Comparison of ENCODE assay signal across 19 mouse cellular contexts in genomic region chr10:41926726-41927125, GRCm38 (mm10).
A peak's percentile ranks its signal among the peaks of the same experiment; 100 is the strongest.
DNase-seq lines count a peak whose midpoint lies in the region; ATAC-seq and TF ChIP-seq lines count a peak whose summit lies in the region.
"Had no signal": no experiment of that assay in that cellular context is flagged by ENCODE, and none has a peak within 500 bp of the region (broad histone marks: within the 10 kb centered on the region; RNA-seq: fewer than 3 reads in every experiment).

No protein-coding gene starts in this region.

- WGBS in forebrain, embryonic 10.5 days, result 87% methylated on average over 14 of the region's 14 CpGs
- 75% methylated on average over 14 of the region's 14 CpGs for WGBS in forebrain, embryonic 13.5 days
- 50% methylated on average over 14 of the region's 14 CpGs for WGBS in hindbrain, postnatal 0 days

- 0 out of 2 replicates have a peak overlapping the region, but pooled peaks have one; percentile 26 for H3K27ac ChIP-seq in forebrain, embryonic 10.5 days
- no peak overlapping the region for H3K27ac ChIP-seq in forebrain, embryonic 13.5 days
- peak overlapping the region; percentile 36 for H3K27ac ChIP-seq in layer of hippocampus, adult 2 months
- peak overlapping the region; percentile 58 for H3K27ac ChIP-seq in hindbrain, postnatal 0 days
- H3K27ac ChIP-seq: embryonic facial prominence, embryonic 12.5 days; heart, embryonic 15.5 days had no signal

- no peaks in the 10 kb centered on the region for H3K36me3 ChIP-seq in forebrain, embryonic 10.5 days (replicated peaks)
- no peaks in the 10 kb centered on the region for H3K36me3 ChIP-seq in forebrain, embryonic 13.5 days (ENCODE audit: poor library complexity, severe bottlenecking)
- no peaks in the 10 kb centered on the region; the same call in 1 of the 2 replicates for H3K36me3 ChIP-seq in hindbrain, postnatal 0 days (ENCODE audit: insufficient read depth, low read length)
- H3K36me3 ChIP-seq: embryonic facial prominence, embryonic 12.5 days; heart, embryonic 15.5 days had no signal

- no peaks in the 10 kb centered on the region for H3K27me3 ChIP-seq in forebrain, embryonic 10.5 days (ENCODE audit: poor library complexity, severe bottlenecking)
- no peaks in the 10 kb centered on the region for H3K27me3 ChIP-seq in forebrain, embryonic 13.5 days
- H3K27me3 ChIP-seq in hindbrain, postnatal 0 days (ENCODE audit: insufficient read depth, low read length), result no peaks in the 10 kb centered on the region
- H3K27me3 ChIP-seq: embryonic facial prominence, embryonic 12.5 days; heart, embryonic 15.5 days; Patski had no signal

- H3K4me1 ChIP-seq in forebrain, embryonic 10.5 days, result peaks cover 10% of the 10 kb centered on the region; the same call in 1 of the 2 replicates
- H3K4me1 ChIP-seq in forebrain, embryonic 13.5 days, result peaks cover 17% of the 10 kb centered on the region
- H3K4me1 ChIP-seq in hindbrain, postnatal 0 days (ENCODE audit: insufficient read depth, low read length), result peaks cover 2% of the 10 kb centered on the region; the same call in 1 of the 2 replicates

- no peak overlapping the region for H3K4me2 ChIP-seq in forebrain, embryonic 13.5 days
- H3K4me2 ChIP-seq in hindbrain, postnatal 0 days (ENCODE audit: low read depth, low read length), result no peak overlapping the region
- H3K4me2 ChIP-seq: embryonic facial prominence, embryonic 12.5 days; heart, embryonic 15.5 days had no signal

- no peak for TF ChIP-seq CTCF in layer of hippocampus, adult 2 months (conservative IDR thresholded peaks at IDR 0.05)
- no peak for TF ChIP-seq CTCF in hindbrain, postnatal 0 days (IDR thresholded peaks at IDR 0.05; ENCODE audit: low read depth)

- H3K9me3 ChIP-seq in forebrain, embryonic 10.5 days, result no peaks in the 10 kb centered on the region
- no peaks in the 10 kb centered on the region for H3K9me3 ChIP-seq in forebrain, embryonic 13.5 days (replicated peaks)
- H3K9me3 ChIP-seq in hindbrain, postnatal 0 days (ENCODE audit: low read length), result no peaks in the 10 kb centered on the region
- H3K9me3 ChIP-seq: embryonic facial prominence, embryonic 12.5 days; heart, embryonic 15.5 days had no signal

- ATAC-seq in forebrain, embryonic 13.5 days, result no peak
- ATAC-seq in hindbrain, postnatal 0 days, result peak; percentile 66
- ATAC-seq: Patski had no signal

- H3K9ac ChIP-seq in forebrain, embryonic 13.5 days, result no peak overlapping the region
- H3K9ac ChIP-seq in hindbrain, postnatal 0 days (replicated peaks; ENCODE audit: low read length), result no peak overlapping the region
- H3K9ac ChIP-seq: embryonic facial prominence, embryonic 12.5 days; heart, embryonic 15.5 days had no signal

- DNase-seq in forebrain, embryonic 10.5 days (ENCODE audit: extremely low spot score, low spot score), result no peak
- peak in 1 of 2 experiments; percentile 35 for DNase-seq in layer of hippocampus, adult 2 months (ENCODE audit: low spot score in 2 of 2)
- DNase-seq in layer of hippocampus, adult 9-11 months, result no peak
- peak; percentile 58 to 67 for DNase-seq in right cerebral cortex, postnatal 10 days (ENCODE audit: low spot score in 2 of 2)
- no peak for DNase-seq in right cerebral cortex, adult 2 months (ENCODE audit: low spot score in 2 of 2)
- DNase-seq in hindbrain, postnatal 0 days (ENCODE audit: low spot score), result peak; percentile 67
- DNase-seq in heart, adult 9 months (ENCODE audit: low spot score in 2 of 2), result no peak
- DNase-seq: cerebellum, adult 8-10 months; heart, adult 18-20 months; kidney, adult 18-20 months; kidney, postnatal 14 days; lung, postnatal 14 days; right cerebral cortex, postnatal 14 days; thymus, postnatal 25 days had no signal

- H3K4me3 ChIP-seq in forebrain, embryonic 10.5 days, result no peak overlapping the region
- no peak overlapping the region for H3K4me3 ChIP-seq in forebrain, embryonic 13.5 days
- H3K4me3 ChIP-seq in layer of hippocampus, adult 2 months, result no peak overlapping the region
- no peak overlapping the region for H3K4me3 ChIP-seq in hindbrain, postnatal 0 days (ENCODE audit: low read length)
- H3K4me3 ChIP-seq: embryonic facial prominence, embryonic 12.5 days; heart, embryonic 15.5 days; myocyte had no signal

Comparison
In these comparisons a context has a peak if more than half of its experiments do, and no peak if none do; other contexts are left out.
1. DNase-seq: peak in right cerebral cortex, postnatal 10 days (2 of 2) and hindbrain, postnatal 0 days (single experiment); none in forebrain, embryonic 10.5 days (single experiment), layer of hippocampus, adult 9-11 months (single experiment), right cerebral cortex, adult 2 months (0 of 2) and heart, adult 9 months (0 of 2).